Mouse (Mus musculus) thymus, adult 2 months (tissue): ENCODE results near the gene Cenpm. TPM values are rescaled to one million over a fixed set of nuclear protein-coding genes. Genes with fewer than 3 reads are reported as not detected.

Experiments
- DNase-seq: peaks from one replicate; pipeline ENCODE4 v3.0.0; 2021
- H3K27ac ChIP-seq: fragments of 200-500 bp; 2 replicates; pipeline ENCODE4 v1.5.1; 2012; ENCODE audit warnings: low read length, control low read depth; ENCODE audit not compliant: control insufficient read depth, insufficient read depth
- H3K27me3 ChIP-seq: fragments of 200-500 bp; 2 replicates; pipeline ENCODE4 v1.6.1; 2012; ENCODE audit warnings: mild to moderate bottlenecking, low read length, moderate library complexity, mixed read lengths; ENCODE audit not compliant: control insufficient read depth, insufficient read depth
- H3K36me3 ChIP-seq: fragments of 200-500 bp; 2 replicates; pipeline ENCODE4 v1.6.1; 2012; ENCODE audit warnings: mild to moderate bottlenecking, low read length, moderate library complexity; ENCODE audit not compliant: control insufficient read depth, insufficient read depth
- H3K4me1 ChIP-seq: fragments of 200-500 bp; replicated peaks from 2 replicates; pipeline ENCODE4 v1.6.1; 2012; ENCODE audit warnings: low read length; ENCODE audit not compliant: control insufficient read depth, insufficient read depth
- H3K4me3 ChIP-seq: fragments of 200-500 bp; 2 replicates; pipeline ENCODE4 v1.5.1; 2012; ENCODE audit warnings: mild to moderate bottlenecking, low read length, control low read depth, moderate library complexity; ENCODE audit not compliant: control insufficient read depth, insufficient read depth
- CTCF ChIP-seq: fragments of 200-500 bp; IDR thresholded peaks from 2 replicates; pipeline ENCODE4 v1.5.1; 2012; ENCODE audit warnings: mild to moderate bottlenecking, control low read depth, low read length, moderate library complexity, borderline replicate concordance; ENCODE audit not compliant: control insufficient read depth, poor library complexity, insufficient read depth; ENCODE audit errors: extremely low read depth
- POLR2A ChIP-seq: fragments of 200-500 bp; IDR thresholded peaks from 2 replicates; pipeline ENCODE4 v1.6.1; 2012; ENCODE audit warnings: mild to moderate bottlenecking, low read length, control low read depth, moderate library complexity; ENCODE audit not compliant: control insufficient read depth, poor library complexity, insufficient read depth; ENCODE audit errors: extremely low read depth
- WGBS: fragments of 180-500 bp; shearing (Covaris S2); methylation state at CpG from one replicate; pipeline ENCODE4 v1.1.7; 2018; 5-methylcytosine and 5-hydroxymethylcytosine counted together
- polyA plus RNA-seq: library from polyadenylated mRNA; depleted of rRNA; stranded (reverse); fragments of >200 nt; gene quantifications from 2 replicates; pipeline ENCODE4 v1.2.3, GENCODE M21; 2012

Gene Cenpm
- polyA plus RNA-seq, 1 experiment, result 44.8 TPM

DNA sequence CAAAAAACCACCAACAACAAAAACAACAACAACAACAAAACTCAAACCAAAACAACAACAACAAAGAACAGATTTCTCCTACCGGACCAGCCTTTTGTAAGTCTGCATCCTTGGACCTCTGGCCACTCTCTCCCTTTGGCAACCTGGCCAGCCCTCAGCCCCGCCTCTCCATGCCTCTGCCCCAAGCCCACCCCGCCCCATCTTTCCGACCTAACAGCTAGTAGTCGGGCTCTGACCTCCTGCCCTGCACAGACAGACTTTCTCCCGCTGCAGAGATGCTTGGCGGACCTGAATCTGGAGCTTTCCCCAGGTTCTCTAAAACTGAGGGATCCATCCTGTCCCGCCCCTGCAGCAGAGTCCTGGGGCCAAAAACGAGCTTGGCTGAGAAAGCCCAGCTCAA lies 26.6 kb downstream of the Cenpm start:
- no peak overlapping the region for H3K4me3 ChIP-seq
- no peak for DNase-seq
- peaks cover 7% of the 10 kb centered on the region for H3K4me1 ChIP-seq
- H3K36me3 ChIP-seq, result no peaks in the 10 kb centered on the region
- no peak overlapping the region for H3K27ac ChIP-seq
- no peak for TF ChIP-seq POLR2A
- no peak for TF ChIP-seq CTCF
- 87% methylated on average over 9 of the region's 9 CpGs for WGBS
- no peaks in the 10 kb centered on the region; the same call in 1 of the 2 replicates for H3K27me3 ChIP-seq

DNA sequence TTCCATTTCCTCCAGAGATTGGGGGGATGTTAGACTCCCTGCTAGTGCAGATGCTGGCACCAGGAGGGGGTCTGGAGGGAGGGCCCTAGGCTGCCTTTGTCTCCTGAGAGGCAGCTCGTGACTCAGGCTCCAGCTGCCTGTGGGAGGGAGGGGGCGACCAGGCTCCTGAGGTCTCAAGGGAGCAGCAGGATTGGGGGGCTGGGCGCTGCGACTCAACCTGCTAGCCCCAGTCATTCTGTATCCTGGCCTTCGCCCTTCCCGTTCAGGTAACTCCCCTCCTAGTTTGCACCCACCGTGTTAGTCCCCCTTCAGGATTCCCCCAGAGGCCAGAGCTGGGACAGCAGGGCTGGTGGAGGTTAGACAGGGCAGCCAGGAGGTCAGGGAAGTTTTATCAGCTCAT lies 27.5 kb downstream of the Cenpm start:
- WGBS, result 83% methylated on average over 7 of the region's 7 CpGs
- peaks cover 10% of the 10 kb centered on the region for H3K4me1 ChIP-seq
- TF ChIP-seq POLR2A (no peak), CTCF (no peak)
- peaks cover 3% of the 10 kb centered on the region; the same call in 1 of the 2 replicates for H3K27me3 ChIP-seq
- no peak overlapping the region for H3K27ac ChIP-seq
- no peak overlapping the region for H3K4me3 ChIP-seq
- H3K36me3 ChIP-seq, result no peaks in the 10 kb centered on the region
- no peak for DNase-seq

DNA sequence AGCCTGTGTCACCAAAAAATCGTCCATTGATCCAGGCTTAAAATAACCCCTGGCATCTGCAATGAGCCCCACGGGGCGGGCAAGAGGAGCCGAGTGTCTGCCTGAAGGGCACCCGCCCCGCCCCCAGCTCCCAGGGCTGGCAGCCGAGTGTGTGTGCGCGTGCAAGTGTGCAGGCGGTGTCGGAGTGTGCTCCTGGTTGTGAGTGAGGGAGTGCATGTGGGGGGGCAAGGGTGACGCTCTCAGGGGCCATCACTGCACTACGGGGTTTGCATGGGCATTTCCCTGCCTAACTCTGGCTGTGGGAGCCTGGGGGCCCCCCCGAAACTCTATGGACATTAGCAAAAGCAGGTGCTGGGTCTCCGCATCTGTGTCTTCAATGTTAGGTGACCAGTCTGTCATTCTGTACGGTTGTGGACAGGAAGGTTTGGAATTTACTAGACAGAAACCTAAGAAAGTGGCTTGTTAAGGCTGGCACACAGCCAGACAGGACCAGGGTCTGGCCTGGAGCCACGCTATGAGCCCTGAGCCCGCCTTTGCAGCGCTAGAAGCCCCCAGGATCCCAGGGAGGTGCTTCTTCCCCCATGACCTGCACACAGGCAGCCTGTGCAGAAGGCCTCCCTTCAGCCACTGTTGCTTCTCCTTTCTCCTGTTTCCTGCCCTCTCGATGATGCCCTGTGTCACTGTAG lies 28.3 kb downstream of the Cenpm start:
- no peak for DNase-seq
- WGBS, result 80% methylated on average over 20 of the region's 20 CpGs
- H3K27ac ChIP-seq, result no peak overlapping the region
- no peaks in the 10 kb centered on the region for H3K36me3 ChIP-seq
- H3K27me3 ChIP-seq, result peaks cover 3% of the 10 kb centered on the region; the same call in 1 of the 2 replicates
- H3K4me1 ChIP-seq, result peaks cover 14% of the 10 kb centered on the region
- H3K4me3 ChIP-seq, result no peak overlapping the region
- TF ChIP-seq POLR2A (no peak), CTCF (no peak)

DNA sequence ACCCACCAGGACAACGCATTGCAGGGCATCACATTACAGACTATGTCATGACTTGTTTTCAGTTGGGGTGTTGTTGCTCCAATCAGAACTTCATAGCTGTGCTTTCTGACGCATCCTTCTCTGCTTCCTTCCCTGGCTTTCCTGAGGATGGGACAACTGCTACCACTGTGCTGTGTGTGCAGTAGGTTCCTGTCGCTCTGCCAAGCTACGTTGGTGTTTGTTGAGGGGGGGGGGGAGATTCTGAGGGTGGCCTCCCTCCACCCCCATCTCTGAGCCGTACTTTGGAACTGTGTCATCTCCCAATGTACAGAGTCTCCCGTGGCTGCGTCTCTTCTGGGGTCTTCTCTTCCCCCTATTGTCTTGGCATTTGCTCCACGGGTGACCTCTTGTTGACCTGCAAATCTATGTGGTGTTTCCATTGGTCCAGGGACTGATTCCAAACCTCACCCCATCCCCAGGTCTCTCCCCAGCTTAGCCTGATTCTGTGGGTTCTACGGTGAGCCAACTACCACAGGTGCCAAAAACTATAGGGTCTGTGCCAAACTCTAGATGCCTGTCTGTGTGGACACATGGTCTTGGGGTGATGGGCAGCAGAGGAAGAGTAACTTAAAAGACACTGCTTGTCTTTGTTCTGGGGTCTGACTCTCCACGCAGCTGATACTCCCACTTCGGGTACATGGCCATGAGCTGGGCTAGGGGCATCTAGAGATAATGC lies 29.1 kb downstream of the Cenpm start:
- DNase-seq, result no peak
- peaks cover 14% of the 10 kb centered on the region for H3K4me1 ChIP-seq
- H3K27ac ChIP-seq, result no peak overlapping the region
- 78% methylated on average over 11 of the region's 11 CpGs for WGBS
- no peaks in the 10 kb centered on the region for H3K36me3 ChIP-seq
- TF ChIP-seq POLR2A (no peak), CTCF (no peak)
- no peak overlapping the region for H3K4me3 ChIP-seq
- H3K27me3 ChIP-seq, result peaks cover 8% of the 10 kb centered on the region; the same call in 1 of the 2 replicates

GRCm38 (mm10) chr15:82213222-82213621 lies 31.3 kb downstream of the Cenpm start:
- peaks cover 10% of the 10 kb centered on the region; the same call in 1 of the 2 replicates for H3K27me3 ChIP-seq
- H3K36me3 ChIP-seq, result no peaks in the 10 kb centered on the region
- no peak overlapping the region for H3K27ac ChIP-seq
- WGBS, result 91% methylated on average over 4 of the region's 4 CpGs
- no peak overlapping the region for H3K4me3 ChIP-seq
- no peak for DNase-seq
- H3K4me1 ChIP-seq, result peaks cover 7% of the 10 kb centered on the region; the same call in 1 of the 2 replicates
- no peak for TF ChIP-seq POLR2A
- TF ChIP-seq CTCF, result no peak

DNA sequence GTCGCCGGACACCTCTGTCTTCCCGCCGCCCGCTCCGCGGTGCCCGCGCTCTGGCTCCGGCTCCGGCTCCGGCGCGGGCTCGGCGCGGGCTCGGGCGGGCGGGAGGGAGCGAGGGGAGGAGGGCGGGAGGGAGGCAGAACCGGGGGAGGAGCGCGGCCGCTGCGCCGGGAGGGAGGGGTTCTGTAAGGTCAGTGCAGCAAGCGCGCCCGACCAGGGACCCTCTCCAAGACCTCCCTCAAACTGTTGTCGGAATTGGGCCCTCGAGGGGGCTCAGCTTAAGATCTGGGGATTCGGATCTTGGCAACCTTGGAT lies 31.8 kb downstream of the Cenpm start, which contains the start of gene Shisa8:
Shisa8 (minus strand) TSS at position 64 of the 312 bp plus-strand sequence.
- peaks cover 7% of the 10 kb centered on the region; the same call in 1 of the 2 replicates for H3K4me1 ChIP-seq
- peaks cover 10% of the 10 kb centered on the region; the same call in 1 of the 2 replicates for H3K27me3 ChIP-seq
- H3K36me3 ChIP-seq, result no peaks in the 10 kb centered on the region
- TF ChIP-seq POLR2A (no peak), CTCF (no peak)
- DNase-seq, result no peak
- under 1% methylated on average over 34 of the region's 34 CpGs for WGBS
- no peak within 1 kb of the TSS for H3K27ac ChIP-seq
- H3K4me3 ChIP-seq, result no peak within 1 kb of the TSS
